Mouse (Mus musculus): Measurements from ENCODE around the gene Birc2. TPM values are rescaled to one million over a fixed set of nuclear protein-coding genes. Genes with fewer than 3 reads are reported as not detected.

Birc2 gene
- polyA plus RNA-seq (2015; fragmentation: Nextera tagmentation; extraction: Ambion mirVana): 20.5 and 22.8 TPM in 2 replicates

GRCm38 (mm10) chr9:7836905-7837805 is at the start of gene Birc2:
TSS of gene Birc2 (minus strand) at chr9:7837064.

GRCm38 (mm10) chr9:7872775-7873439 is 36.0 kb upstream of the Birc2 start, which contains the start of gene Birc3:
TSS of gene Birc3 (minus strand) at chr9:7873186.

Other genes starting within 250 kb of the Birc2 start
- gene Mmp20, start 208.8 kb downstream of the Birc2 start, polyA plus RNA-seq (2015; fragmentation: Nextera tagmentation; extraction: Ambion mirVana): not detected in 2 replicates
- gene Mmp7, start 145.0 kb downstream of the Birc2 start, polyA plus RNA-seq (2015; fragmentation: Nextera tagmentation; extraction: Ambion mirVana): not detected in 2 replicates
- gene Tmem123, start 73.0 kb downstream of the Birc2 start, polyA plus RNA-seq (2015; fragmentation: Nextera tagmentation; extraction: Ambion mirVana): 64.3 and 69.5 TPM in 2 replicates
- 10.3 and 12.2 TPM in 2 replicates for gene Birc3, start 36.1 kb upstream of the Birc2 start, polyA plus RNA-seq (2015; fragmentation: Nextera tagmentation; extraction: Ambion mirVana)
- gene Yap1, start 167.5 kb upstream of the Birc2 start, polyA plus RNA-seq (2015; fragmentation: Nextera tagmentation; extraction: Ambion mirVana): 4.3 and 6.5 TPM in 2 replicates
- gene Cfap300, start 205.8 kb upstream of the Birc2 start, polyA plus RNA-seq (2015; fragmentation: Nextera tagmentation; extraction: Ambion mirVana): 1.3 and 1.9 TPM in 2 replicates